Mouse (Mus musculus) ES-Bruce4 (cell line): Measurements from ENCODE around the gene Eea1.

Experiments
- CTCF ChIP-seq: IDR thresholded peaks from one replicate; pipeline ENCODE4 v1.8.1; 2011; ENCODE audit warnings: low read depth, low read length
- EP300 ChIP-seq: IDR thresholded peaks from 2 replicates; pipeline ENCODE4 v1.6.1; 2011; ENCODE audit warnings: low read depth, low read length; ENCODE audit not compliant: insufficient read depth
- POLR2A ChIP-seq: IDR thresholded peaks from one replicate; pipeline ENCODE4 v1.8.1; 2011; ENCODE audit warnings: low read length; ENCODE audit not compliant: insufficient read depth

GRCm38 (mm10) chr10:96076461-96076860, 136.0 kb downstream of the Eea1 start:
- TF ChIP-seq POLR2A (no peak), CTCF (no peak), EP300 (no peak)
